Mouse (Mus musculus): ENCODE data around the gene Phldb2. TPM values are rescaled to one million over a fixed set of nuclear protein-coding genes. Genes with fewer than 3 reads are reported as not detected.

Phldb2 gene
- total and polyA plus RNA-seq, 2 experiments from 2014 or later, result 4.2 to 25.2 TPM

DNA sequence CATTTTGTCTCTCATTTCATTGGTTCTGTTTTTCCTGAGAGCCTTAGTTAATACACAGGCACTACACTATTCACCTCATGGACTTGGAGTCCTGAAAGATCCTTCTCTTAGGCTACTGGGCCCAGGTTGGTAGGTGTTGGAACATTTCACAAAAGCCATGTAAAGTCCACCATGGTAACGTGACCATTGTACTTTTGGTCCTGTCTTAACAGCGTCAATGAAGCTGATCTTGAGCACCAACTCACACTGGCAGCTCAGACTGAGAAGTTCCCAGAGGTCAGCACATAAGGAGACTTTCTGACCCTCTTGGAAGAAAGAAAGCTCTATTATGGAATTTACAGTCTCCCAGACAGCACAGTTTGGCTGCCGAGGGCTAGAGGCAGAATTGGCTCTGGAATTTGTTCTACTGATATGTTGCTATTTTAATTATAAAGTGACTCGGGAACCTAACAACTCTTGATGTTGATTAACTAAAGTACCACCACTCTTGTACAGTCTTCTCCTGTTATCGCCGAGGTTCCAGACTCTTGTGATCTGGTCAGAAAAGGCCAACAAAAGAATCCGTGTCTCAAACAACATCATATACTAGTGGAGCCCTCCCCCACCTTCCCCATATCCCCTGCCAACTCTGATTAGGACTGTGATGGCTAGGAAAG, 72.1 kb downstream of the Phldb2 start:
- H3K4me3 ChIP-seq (ENCODE audit: low read depth, low read length), result no peak overlapping the region
- H3K27ac ChIP-seq (ENCODE audit: low read depth, low read length), result no peak overlapping the region
- H3K27me3 ChIP-seq (ENCODE audit: insufficient read depth, low read length), result no peaks in the 10 kb centered on the region
- no peaks in the 10 kb centered on the region for H3K9me3 ChIP-seq (ENCODE audit: low read length)
- WGBS, result 86% methylated on average over 7 of the region's 7 CpGs
- H3K9ac ChIP-seq, result no peak overlapping the region
- H3K4me1 ChIP-seq (ENCODE audit: insufficient read depth), result no peaks in the 10 kb centered on the region
- H3K36me3 ChIP-seq (ENCODE audit: insufficient read depth), result no peaks in the 10 kb centered on the region
- H3K4me2 ChIP-seq (ENCODE audit: low read depth), result no peak overlapping the region
- DNase-seq, result no peak
- no peak for TF ChIP-seq CTCF (IDR thresholded peaks at IDR 0.05; ENCODE audit: low read depth)
- ATAC-seq, result no peak

DNA sequence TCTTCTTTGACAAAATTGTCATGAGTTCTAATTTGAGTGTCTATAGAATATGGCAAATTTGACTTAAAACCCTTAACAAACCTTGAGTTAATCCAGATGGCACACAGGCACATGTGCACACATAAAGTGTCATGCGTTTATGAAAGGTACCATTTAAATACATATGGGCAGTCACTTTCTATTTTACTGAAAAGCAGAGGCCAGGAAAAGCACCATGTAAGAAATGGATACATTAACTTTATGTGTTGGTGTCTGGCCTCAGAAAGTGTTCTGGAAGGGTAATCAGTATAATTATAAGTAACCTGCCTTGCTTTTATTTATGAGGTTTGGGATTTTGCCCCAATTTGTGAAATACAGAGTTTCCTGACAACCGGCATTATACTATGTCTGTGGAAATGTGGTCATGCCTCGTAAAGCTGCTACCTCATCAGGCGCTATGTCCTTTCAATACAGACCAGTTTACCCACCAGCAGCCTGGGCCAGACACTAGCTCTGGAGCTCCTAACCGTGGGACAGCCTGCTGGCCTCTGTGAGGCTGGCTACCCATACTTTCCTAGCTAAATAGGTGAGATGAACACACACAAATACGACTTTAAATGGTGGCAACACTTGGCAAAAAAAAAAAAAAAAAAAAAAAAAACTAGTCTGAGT, 73.2 kb downstream of the Phldb2 start:
- Histone ChIP-seq H3K36me3 (ENCODE audit: insufficient read depth) (no peaks in the 10 kb centered on the region), H3K27ac (ENCODE audit: low read depth, low read length) (no peak overlapping the region), H3K9me3 (ENCODE audit: low read length) (no peaks in the 10 kb centered on the region), H3K4me1 (ENCODE audit: insufficient read depth) (no peaks in the 10 kb centered on the region), H3K4me2 (ENCODE audit: low read depth) (no peak overlapping the region), H3K27me3 (ENCODE audit: insufficient read depth, low read length) (no peaks in the 10 kb centered on the region), H3K4me3 (ENCODE audit: low read depth, low read length) (no peak overlapping the region), H3K9ac (no peak overlapping the region)
- no peak for TF ChIP-seq CTCF (IDR thresholded peaks at IDR 0.05; ENCODE audit: low read depth)
- ATAC-seq (no peak), DNase-seq (no peak)
- 89% methylated on average over 6 of the region's 6 CpGs for WGBS

DNA sequence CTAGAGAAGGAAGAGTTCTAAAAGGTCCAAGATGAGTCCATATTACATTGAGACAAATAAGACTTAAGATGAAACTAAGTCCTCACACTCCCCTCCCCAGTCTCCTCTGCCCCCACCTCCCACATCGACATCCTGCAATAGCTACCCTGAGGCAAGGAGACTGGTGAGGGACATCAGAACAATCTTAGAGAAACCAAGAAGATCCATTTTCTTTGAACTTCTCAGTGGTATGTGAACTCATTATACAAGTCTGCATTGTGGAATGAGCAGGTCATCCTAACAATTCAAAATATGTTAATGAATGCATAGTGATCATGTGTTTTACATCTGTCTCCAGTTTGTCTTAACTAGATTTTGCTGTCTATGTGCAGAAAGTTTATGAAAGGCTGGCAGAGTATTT, 75.7 kb downstream of the Phldb2 start:
- 91% methylated on average over 1 of the region's 1 CpGs for WGBS

DNA sequence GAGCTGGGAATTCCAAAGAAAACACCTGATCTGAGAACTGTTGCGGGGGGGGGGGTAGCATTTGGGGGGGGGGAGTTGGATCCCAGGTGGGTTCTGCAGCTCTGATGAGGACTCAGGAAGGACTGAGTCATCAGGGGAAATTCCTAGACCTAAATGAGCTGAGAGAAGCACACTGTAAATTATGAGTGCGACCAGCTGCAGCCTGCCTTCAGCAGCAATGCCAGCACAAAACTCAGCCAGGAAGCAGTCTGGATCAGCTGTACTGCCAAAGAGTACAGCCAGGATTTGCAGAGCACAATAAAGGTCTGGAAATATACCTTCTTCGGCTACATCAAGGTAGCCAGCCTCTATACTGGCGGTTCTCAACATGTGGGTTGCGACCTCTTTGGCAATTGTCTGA, 76.2 kb downstream of the Phldb2 start:
- Histone ChIP-seq H3K9ac (no peak overlapping the region), H3K4me3 (ENCODE audit: low read depth, low read length) (no peak overlapping the region), H3K9me3 (ENCODE audit: low read length) (no peaks in the 10 kb centered on the region), H3K4me1 (ENCODE audit: insufficient read depth) (no peaks in the 10 kb centered on the region), H3K27ac (ENCODE audit: low read depth, low read length) (no peak overlapping the region), H3K4me2 (ENCODE audit: low read depth) (no peak overlapping the region), H3K36me3 (ENCODE audit: insufficient read depth) (no peaks in the 10 kb centered on the region), H3K27me3 (ENCODE audit: insufficient read depth, low read length) (no peaks in the 10 kb centered on the region)
- peak; percentile 27; the same call in 1 of the 2 replicates for ATAC-seq
- WGBS, result 80% methylated on average over 5 of the region's 5 CpGs
- no peak for TF ChIP-seq CTCF (IDR thresholded peaks at IDR 0.05; ENCODE audit: low read depth)
- peak; percentile 8 for DNase-seq

More for the DNA sequence above, 75.7 kb downstream of the Phldb2 start:
- Histone ChIP-seq H3K27ac (ENCODE audit: low read depth, low read length) (no peak overlapping the region), H3K4me2 (ENCODE audit: low read depth) (no peak overlapping the region), H3K9me3 (ENCODE audit: low read length) (no peaks in the 10 kb centered on the region), H3K36me3 (ENCODE audit: insufficient read depth) (no peaks in the 10 kb centered on the region), H3K4me3 (ENCODE audit: low read depth, low read length) (no peak overlapping the region), H3K4me1 (ENCODE audit: insufficient read depth) (no peaks in the 10 kb centered on the region), H3K9ac (no peak overlapping the region), H3K27me3 (ENCODE audit: insufficient read depth, low read length) (no peaks in the 10 kb centered on the region)
- no peak for TF ChIP-seq CTCF (IDR thresholded peaks at IDR 0.05; ENCODE audit: low read depth)
- DNase-seq (no peak), ATAC-seq (no peak)

DNA sequence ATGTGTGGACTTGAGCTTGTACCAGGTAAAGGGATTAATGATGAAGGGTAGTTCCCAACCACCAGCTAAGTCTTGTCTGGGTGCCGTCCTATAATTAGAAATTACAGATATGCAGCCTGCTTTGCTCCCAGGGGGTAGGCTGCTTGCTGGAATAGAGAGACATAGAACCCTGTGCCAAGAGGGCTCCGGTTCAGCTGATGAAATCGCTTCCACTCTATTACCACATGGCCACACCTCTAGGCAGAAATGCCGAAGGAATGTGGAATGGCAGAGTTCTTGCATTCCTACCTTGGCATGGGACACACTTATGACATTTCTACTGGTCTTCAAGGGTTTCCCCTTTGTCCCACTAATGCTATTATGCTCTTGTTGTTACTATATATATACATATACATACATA, 80.0 kb downstream of the Phldb2 start:
- Histone ChIP-seq H3K27me3 (ENCODE audit: insufficient read depth, low read length) (no peaks in the 10 kb centered on the region), H3K9me3 (ENCODE audit: low read length) (no peaks in the 10 kb centered on the region), H3K9ac (no peak overlapping the region), H3K4me2 (ENCODE audit: low read depth) (no peak overlapping the region), H3K4me3 (ENCODE audit: low read depth, low read length) (no peak overlapping the region), H3K36me3 (ENCODE audit: insufficient read depth) (no peaks in the 10 kb centered on the region), H3K27ac (ENCODE audit: low read depth, low read length) (no peak overlapping the region), H3K4me1 (ENCODE audit: insufficient read depth) (no peaks in the 10 kb centered on the region)
- TF ChIP-seq CTCF (IDR thresholded peaks at IDR 0.05; ENCODE audit: low read depth), result no peak
- DNase-seq (no peak), ATAC-seq (no peak)
- WGBS, result 78% methylated on average over 4 of the region's 4 CpGs

DNA sequence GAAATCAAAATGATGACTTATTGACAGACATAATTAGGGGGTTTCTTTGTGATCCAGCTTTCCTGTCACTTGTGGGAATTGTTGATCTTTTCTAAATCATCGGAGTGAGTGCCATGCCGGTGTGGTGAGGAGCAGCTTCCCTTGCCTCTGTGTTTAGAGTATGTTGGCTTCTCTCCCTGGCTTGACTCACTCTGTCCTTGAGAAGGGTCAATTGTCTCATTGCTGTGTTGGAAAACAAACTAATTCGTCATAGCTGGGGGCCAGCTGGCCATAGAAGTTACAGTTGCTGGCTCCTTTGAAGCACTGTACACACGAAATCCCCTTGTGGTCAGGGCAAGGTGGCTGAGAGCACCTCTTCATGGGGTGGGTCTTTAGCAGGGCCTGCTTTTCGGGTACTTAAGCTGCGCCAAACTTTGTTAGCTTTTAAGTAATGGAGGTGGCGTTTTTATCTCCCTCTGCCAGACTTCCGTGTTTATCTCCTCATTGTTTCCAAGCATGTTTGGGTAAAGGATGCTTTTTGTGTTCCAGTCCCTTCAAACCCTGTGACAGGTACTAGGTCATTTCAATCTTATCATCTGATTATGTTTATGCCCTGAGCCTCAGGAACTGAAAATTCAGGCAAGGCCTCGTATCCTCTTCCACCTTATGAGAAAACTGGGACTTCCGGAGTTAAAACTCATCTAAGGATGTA, 82.0 kb downstream of the Phldb2 start:
- Histone ChIP-seq H3K4me3 (ENCODE audit: low read depth, low read length) (no peak overlapping the region), H3K27ac (ENCODE audit: low read depth, low read length) (no peak overlapping the region), H3K9ac (no peak overlapping the region), H3K27me3 (ENCODE audit: insufficient read depth, low read length) (no peaks in the 10 kb centered on the region), H3K9me3 (ENCODE audit: low read length) (no peaks in the 10 kb centered on the region), H3K36me3 (ENCODE audit: insufficient read depth) (no peaks in the 10 kb centered on the region), H3K4me2 (ENCODE audit: low read depth) (no peak overlapping the region), H3K4me1 (ENCODE audit: insufficient read depth) (no peaks in the 10 kb centered on the region)
- ATAC-seq (no peak), DNase-seq (no peak)
- no peak for TF ChIP-seq CTCF (IDR thresholded peaks at IDR 0.05; ENCODE audit: low read depth)
- 80% methylated on average over 10 of the region's 10 CpGs for WGBS

DNA sequence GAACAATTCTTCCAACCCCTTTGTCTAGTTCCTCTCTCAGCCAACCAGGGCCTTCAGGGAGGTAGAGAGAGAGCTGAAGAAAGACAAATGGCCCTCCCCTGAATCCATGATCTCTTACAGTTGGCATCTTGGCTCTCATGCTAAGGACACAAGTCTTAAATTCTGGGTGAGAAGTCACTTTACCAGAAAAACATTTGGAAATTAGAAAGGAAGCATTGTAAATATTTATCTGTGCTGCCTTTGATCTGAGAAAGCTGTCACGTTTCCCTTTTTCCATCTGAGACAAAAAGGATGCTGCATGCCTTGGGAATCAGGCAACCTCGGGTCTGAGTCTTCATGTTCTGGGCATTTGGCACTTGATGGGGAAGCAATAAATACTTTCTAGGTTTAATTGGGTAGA, 82.7 kb downstream of the Phldb2 start:
- ATAC-seq, result no peak
- H3K27ac ChIP-seq (ENCODE audit: low read depth, low read length), result no peak overlapping the region
- no peak for DNase-seq
- H3K4me3 ChIP-seq (ENCODE audit: low read depth, low read length), result no peak overlapping the region
- WGBS, result 48% methylated on average over 2 of the region's 2 CpGs
- H3K4me2 ChIP-seq (ENCODE audit: low read depth), result no peak overlapping the region
- H3K27me3 ChIP-seq (ENCODE audit: insufficient read depth, low read length), result no peaks in the 10 kb centered on the region
- no peaks in the 10 kb centered on the region for H3K9me3 ChIP-seq (ENCODE audit: low read length)
- H3K9ac ChIP-seq, result no peak overlapping the region
- no peaks in the 10 kb centered on the region for H3K4me1 ChIP-seq (ENCODE audit: insufficient read depth)
- TF ChIP-seq CTCF (IDR thresholded peaks at IDR 0.05; ENCODE audit: low read depth), result no peak
- H3K36me3 ChIP-seq (ENCODE audit: insufficient read depth), result no peaks in the 10 kb centered on the region
